Mouse (Mus musculus) lung, postnatal 36 days (tissue): ENCODE measurements around the gene Gm5741.
A peak's percentile ranks its signal among the peaks of the same experiment; 100 is the strongest.
"Not testable (repeated sequence)": the region's sequence is repeated elsewhere in the genome, so short reads cannot be mapped to it uniquely, and the experiment has no call there.

Experiments used
- DNase-seq: peaks from one replicate; pipeline ENCODE4 v3.0.0; 2022; ENCODE audit warnings: mixed read lengths

Gm5741 gene

DNA sequence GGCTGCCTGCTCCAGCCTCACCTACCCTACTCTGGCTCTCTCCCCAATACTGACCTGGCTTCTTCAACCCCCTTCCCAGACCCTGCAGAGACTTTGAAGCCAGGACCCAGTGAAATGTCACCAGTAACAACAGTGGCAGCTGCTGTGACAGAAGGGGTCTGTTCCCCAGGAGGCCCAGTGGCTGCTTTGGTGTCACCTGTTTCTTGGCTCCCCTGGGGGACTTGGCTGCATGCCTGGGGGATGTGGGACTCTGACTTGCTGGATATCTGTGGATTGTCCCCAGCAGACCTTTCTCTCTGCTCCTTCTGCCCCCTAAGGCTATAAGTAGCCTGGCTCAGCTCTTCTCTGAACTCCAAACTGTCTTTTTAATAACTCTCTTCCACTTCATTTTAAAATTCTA, at the start of gene Gm5741:
TSS of gene Gm5741 (minus strand) at position 1 of the 400 bp plus-strand sequence.
- DNase-seq: no peak

DNA sequence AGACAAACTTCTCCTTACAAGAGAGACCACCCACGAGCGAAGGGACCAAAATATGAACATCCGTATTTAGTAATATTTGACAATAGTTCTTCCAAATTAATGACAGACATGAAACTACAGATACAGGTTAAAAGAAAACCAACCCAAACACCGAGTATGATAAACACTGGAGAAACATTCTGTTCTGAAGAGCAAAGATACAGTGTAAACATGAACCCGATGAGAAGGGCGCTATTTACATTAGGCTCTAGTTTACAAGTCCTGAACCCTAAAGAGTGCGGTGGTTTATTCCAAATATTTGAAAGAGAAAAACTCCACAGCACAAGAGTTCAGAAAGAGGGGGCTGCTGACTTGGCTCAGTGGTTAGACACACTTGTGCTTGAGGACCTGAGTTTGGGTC, 49.2 kb upstream of the Gm5741 start:
- no peak for DNase-seq

GRCm38 (mm10) chr8:85115501-85115900, 47.7 kb upstream of the Gm5741 start:
- DNase-seq: no peak

- no peak for DNase-seq
Observed at GRCm38 (mm10) chr8:85113241-85113640, 45.5 kb upstream of the Gm5741 start.

DNA sequence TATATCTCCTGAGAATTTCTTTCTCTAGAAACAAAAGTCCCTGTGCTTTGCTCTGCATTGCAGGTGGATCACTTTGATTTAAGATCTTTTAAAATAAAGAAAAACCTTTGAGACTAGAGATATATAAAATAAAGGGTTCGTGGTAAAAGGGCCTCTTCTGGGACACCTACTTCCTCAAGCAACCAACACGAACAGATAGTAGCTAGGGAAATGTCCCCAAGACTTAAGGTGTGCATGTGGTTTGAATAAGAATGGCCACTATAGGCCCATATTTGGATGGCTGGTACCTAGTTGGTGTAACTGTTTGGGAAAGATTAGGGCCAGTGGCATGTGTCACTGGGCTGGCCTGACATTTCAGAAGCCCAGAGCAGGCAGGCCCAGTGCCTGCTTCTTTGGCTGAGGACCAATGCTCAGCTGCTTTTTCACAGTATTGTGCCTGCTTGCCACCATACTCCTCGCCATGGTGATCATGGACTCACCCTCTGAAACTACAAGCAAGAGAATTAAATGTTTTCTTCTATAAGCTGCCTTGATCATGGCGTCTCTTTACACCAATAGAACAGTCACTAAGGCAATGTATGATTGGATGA, 32.4 kb upstream of the Gm5741 start:
- DNase-seq: no peak

DNA sequence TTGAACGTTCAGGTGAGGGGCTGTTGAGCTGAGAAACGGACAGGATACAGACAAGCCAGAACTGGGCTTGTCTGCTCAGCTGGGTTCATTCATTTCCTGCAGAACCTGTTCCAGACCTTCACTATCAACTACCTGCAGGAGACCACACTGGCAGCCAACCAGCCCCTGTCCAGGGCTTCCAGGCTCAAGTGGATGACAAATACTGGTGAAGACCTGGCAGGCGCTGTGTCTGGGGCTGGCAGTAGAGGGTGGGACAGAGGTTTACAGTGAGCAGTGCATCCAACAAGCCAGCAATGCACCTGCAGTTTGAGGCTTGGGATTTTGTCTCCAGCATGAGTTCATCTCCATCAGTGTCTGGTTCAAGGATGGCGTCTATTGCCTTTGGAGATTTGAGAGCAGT, 29.1 kb upstream of the Gm5741 start:
- no peak for DNase-seq

GRCm38 (mm10) chr8:85096196-85096595, 28.4 kb upstream of the Gm5741 start:
- DNase-seq: no peak

- DNase-seq: no peak
Observed at GRCm38 (mm10) chr8:85095566-85095965, 27.8 kb upstream of the Gm5741 start.

GRCm38 (mm10) chr8:85095051-85095450, 27.3 kb upstream of the Gm5741 start:
- DNase-seq: no peak

DNA sequence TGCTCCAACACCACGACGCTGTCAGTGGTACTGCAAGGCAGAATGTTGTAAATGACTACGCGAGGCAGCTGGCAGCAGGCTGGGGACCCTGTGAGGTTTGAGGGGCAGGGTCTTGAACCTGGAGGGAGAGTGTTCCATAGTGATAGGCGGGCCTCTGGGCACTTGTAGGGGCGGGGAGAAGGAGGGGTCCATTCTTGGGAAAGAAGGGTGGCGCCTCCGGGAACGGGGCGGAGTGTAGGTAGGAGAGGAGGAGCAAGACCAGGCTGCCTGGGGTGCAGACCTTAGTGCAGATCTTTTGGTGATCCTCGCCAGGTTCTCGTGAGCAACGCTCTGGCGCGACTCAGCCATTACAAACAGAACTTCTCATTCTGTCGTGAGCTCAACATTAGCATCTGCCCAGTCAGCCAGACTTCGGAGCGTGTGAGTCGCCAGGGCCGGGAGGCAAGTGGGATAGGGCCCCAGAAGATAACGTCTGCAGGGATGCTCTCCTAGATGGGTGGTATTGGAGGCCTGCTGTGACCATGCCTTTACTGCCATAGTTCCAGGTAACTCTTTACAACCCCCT, 23.8 kb upstream of the Gm5741 start:
- no peak for DNase-seq

DNA sequence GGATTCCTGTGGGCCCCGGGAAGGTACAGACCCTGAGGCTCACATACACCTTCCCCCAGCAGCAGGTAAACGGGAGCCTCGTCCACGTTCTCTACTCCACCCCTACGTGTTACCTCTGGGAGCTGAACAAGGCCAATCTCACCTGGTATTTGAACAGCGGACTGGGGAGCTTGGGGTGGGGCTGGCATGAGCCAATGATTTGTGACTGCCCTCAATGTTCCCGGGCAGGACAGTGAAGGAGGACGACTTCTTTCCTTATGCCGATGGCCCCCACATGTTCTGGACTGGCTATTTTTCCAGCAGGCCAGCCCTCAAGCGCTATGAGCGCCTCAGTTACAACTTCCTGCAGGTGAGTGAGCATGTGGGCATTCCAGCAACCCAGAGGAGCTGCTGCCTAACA, 23.1 kb upstream of the Gm5741 start:
- no peak for DNase-seq

- no peak for DNase-seq
Observed at GRCm38 (mm10) chr8:85088771-85089170, 21.0 kb upstream of the Gm5741 start.

DNA sequence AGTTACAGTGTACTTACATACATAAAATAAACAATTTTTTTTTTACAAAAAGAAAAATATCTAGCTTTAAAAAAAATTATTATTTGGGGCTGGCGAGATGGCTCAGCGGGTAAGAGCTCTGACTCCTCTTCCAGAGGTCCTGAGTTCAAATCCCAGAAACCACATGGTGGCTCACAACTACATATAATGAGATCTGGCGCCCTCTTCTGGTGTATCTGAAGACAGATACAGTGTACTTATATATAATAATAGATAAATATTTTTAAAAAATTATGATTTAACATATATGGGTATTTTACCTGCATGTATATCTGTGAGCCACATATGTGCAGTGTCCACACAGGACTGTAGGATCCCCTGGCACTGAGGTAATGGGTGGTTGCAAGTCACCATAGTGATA, 18.5 kb upstream of the Gm5741 start:
- peak; percentile 43 for DNase-seq

- peak; percentile 62 for DNase-seq
Observed at GRCm38 (mm10) chr8:85084633-85085032, 16.9 kb upstream of the Gm5741 start.

- DNase-seq: peak; percentile 98
Observed at GRCm38 (mm10) chr8:85083108-85083813, 15.5 kb upstream of the Gm5741 start, which contains the start of gene Man2b1. Man2b1 (plus strand) TSS chr8:85083270.

GRCm38 (mm10) chr8:85082169-85082568, 14.4 kb upstream of the Gm5741 start:
- not testable (repeated sequence) for DNase-seq

GRCm38 (mm10) chr8:85081216-85081555, 13.4 kb upstream of the Gm5741 start, which contains the start of gene Wdr83:
Wdr83 (minus strand) TSS chr8:85081306.
- DNase-seq: peak; percentile 67

- DNase-seq: peak; percentile 76
Observed at GRCm38 (mm10) chr8:85080532-85081215, 12.9 kb upstream of the Gm5741 start, which contains the start of gene Wdr83os. Wdr83os (plus strand) TSS chr8:85080740.

DNA sequence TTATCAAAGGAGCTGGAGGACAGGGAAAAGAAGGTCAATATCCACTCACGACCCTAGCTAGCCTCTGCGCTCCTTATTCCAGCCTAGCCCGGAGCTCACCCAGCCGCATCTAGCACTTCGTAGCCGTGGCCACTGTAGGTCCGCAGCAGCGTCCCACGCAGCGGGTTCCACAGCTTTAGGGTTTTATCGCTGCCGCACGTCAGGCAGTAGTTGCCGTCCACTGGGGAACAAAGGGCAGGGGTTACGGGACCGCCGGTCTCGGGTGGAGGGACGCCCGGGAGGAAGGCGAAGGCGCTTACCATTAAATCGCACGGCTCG, 12.4 kb upstream of the Gm5741 start:
- DNase-seq: no peak

DNA sequence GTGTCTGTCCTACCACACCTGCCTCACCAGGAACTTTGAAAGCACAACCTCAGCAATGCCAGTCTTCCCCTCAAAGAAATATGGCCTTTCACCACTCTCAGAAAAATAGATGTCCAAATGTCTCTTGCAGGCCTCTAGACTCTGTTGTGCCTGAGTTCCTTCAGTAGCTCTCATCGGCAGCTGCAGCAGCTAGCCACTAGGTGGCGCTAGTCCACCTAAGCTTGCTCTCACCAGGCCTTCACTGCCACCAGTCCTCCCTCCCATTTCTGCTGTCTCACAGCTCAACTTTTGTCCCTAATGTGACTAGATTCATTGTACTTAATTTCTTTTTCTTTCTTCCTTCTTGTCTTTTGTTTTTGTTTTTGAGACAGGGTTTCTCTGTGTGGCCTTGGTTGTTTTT, 9.2 kb upstream of the Gm5741 start:
- peak; percentile 90 for DNase-seq

- peak; percentile 68 for DNase-seq
Observed at GRCm38 (mm10) chr8:85076001-85076400, 8.2 kb upstream of the Gm5741 start.

GRCm38 (mm10) chr8:85074617-85075016, 6.8 kb upstream of the Gm5741 start:
- DNase-seq: no peak

- no peak for DNase-seq
Observed at GRCm38 (mm10) chr8:85074167-85074566, 6.4 kb upstream of the Gm5741 start.
